Mouse (Mus musculus) liver, embryonic 14.5 days (tissue): ENCODE data around the gene St6galnac3.

ENCODE experiments used
- CTCF ChIP-seq: IDR thresholded peaks from 2 replicates; pipeline ENCODE4 v1.5.1; 2016; ENCODE audit warnings: antibody characterized with exemption, low read depth, control low read depth
- EP300 ChIP-seq: IDR thresholded peaks from 2 replicates; pipeline ENCODE4 v1.6.1; 2016; ENCODE audit warnings: antibody characterized with exemption, low read depth

GRCm38 (mm10) chr3:153219391-153219790 is 505.6 kb downstream of the St6galnac3 start:
- TF ChIP-seq CTCF = no peak
- no peak for TF ChIP-seq EP300
